Mouse (Mus musculus) cerebellum, adult 2 months (tissue): ENCODE measurements at regions not wholly inside any gene's neighbourhood (a gene's known extent, or its start where the extent isn't known, plus 50 kb on each side); places are given as distances from the start of the nearest gene placed in this dataset.
A peak's percentile ranks its signal among the peaks of the same experiment; 100 is the strongest.

ENCODE experiments used
- DNase-seq, 2 experiments: peaks; one replicate each; pipeline ENCODE4 v3.0.0; 2021
- H3K27ac ChIP-seq: fragments of 200-500 bp; 2 replicates; pipeline ENCODE4 v1.5.1; 2012; ENCODE audit warnings: low read length, control low read depth, inconsistent platforms; ENCODE audit not compliant: insufficient read depth
- H3K27me3 ChIP-seq: fragments of 200-500 bp; 2 replicates; pipeline ENCODE4 v1.6.1; 2012; ENCODE audit warnings: inconsistent platforms, mild to moderate bottlenecking, low read length, moderate library complexity; ENCODE audit not compliant: control insufficient read depth, insufficient read depth
- H3K4me1 ChIP-seq: fragments of 200-500 bp; 2 replicates; pipeline ENCODE4 v1.6.1; 2011; ENCODE audit warnings: low read length; ENCODE audit not compliant: control insufficient read depth, insufficient read depth
- H3K4me3 ChIP-seq: fragments of 200-500 bp; replicated peaks from 2 replicates; pipeline ENCODE3; 2011; ENCODE audit warnings: mild to moderate bottlenecking, low read depth, low read length, control low read depth; ENCODE audit not compliant: insufficient read depth
- CTCF ChIP-seq: fragments of 200-500 bp; IDR thresholded peaks from 2 replicates; pipeline ENCODE4 v1.5.1; 2011; ENCODE audit warnings: low read depth, mild to moderate bottlenecking, control low read depth, low read length, moderate library complexity, borderline replicate concordance; ENCODE audit not compliant: insufficient read depth
- POLR2A ChIP-seq: fragments of 200-500 bp; IDR thresholded peaks from 2 replicates; pipeline ENCODE4 v1.6.1; 2011; ENCODE audit warnings: low read length, control low read depth, borderline replicate concordance; ENCODE audit not compliant: insufficient read depth
- whole genome bisulfite sequencing: fragments of 180-500 bp; shearing (Covaris S2); methylation state at CpG from one replicate; pipeline ENCODE4 v1.1.7; 2018; 5-methylcytosine and 5-hydroxymethylcytosine counted together

DNA sequence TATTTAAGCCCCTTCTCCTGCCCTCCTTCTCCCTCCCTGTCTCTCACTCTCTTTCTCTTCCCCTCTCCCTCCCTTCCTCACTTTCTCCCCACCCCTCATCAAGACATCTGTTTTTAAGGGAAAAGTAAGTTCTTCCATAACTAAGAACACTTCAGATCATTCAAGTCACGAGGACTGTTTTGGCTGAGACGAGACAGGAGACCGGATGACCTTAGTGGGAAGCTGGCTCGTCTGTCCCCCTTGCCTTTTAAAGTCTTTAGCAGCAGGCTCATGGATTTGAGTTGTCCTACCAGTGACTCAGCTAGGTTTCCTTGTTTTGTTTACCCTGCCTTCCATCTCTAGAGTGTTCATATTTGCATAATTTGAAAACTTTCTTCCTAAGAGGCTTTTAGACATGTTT lies 135.0 kb downstream of the Gm10260 start:
- H3K4me1 ChIP-seq: no peaks in the 10 kb centered on the region
- TF ChIP-seq CTCF (no peak), POLR2A (no peak)
- DNase-seq: no peak
- 85% methylated on average over 4 of the region's 4 CpGs for WGBS
- no peak overlapping the region for H3K27ac ChIP-seq
- no peak overlapping the region for H3K4me3 ChIP-seq
- H3K27me3 ChIP-seq: no peaks in the 10 kb centered on the region; the same call in 1 of the 2 replicates

DNA sequence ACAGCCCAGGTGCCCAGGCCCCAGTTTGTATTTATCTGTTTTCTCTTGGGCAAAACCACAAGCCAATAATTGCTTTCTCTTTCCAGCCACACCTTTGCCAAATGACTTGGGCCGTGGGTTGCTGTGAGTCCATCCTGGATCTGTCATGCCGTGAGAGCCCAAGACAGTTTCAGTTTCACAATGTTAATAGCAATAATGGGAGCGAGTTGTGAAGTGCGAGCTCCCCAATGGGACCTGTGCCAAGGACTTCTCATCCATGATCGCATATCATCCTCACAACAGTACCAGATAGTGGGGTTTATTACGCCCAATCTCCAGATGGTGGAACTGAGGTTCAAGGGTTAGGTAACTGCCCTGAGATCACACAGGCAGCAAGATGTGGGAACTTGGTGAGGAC lies 142.2 kb downstream of the Gm10260 start:
- TF ChIP-seq POLR2A: no peak
- no peak for TF ChIP-seq CTCF
- WGBS: 81% methylated on average over 6 of the region's 6 CpGs

DNA sequence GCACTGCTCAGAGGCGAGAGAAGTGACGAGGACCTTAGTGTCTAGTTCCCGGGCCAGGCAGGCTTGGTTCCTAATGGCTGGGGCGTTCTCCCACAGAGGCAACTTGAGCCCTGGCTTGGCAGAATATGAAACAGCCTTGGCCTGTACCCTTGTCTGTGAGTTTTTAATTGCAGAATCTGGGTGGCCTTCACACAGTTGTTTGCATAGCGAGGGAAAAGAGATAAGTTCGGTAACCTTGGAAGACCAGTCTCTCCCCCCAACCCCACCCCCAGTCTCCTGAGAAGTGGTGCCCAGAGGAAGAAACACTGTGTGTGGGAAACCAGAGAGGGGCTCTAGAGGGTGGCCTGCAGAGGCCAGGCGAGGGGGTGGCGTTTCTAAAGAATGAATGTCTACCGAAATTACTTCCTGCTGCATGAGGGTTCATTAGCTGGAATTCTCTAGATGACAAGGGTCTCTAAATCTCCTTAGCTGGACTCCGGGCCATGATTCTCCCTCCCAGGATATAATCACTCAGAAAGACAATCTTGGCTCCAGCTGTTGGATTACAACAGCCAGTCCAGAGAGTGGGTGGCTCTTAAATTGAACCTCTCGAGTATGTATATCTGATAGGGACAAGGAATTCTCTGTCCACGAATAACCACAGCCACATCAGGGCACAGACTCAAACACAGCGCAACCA lies 142.8 kb downstream of the Gm10260 start:
- WGBS: 82% methylated on average over 13 of the region's 13 CpGs
- Histone ChIP-seq H3K4me3 (no peak overlapping the region), H3K27ac (no peak overlapping the region), H3K27me3 (no peaks in the 10 kb centered on the region), H3K4me1 (no peaks in the 10 kb centered on the region)
- TF ChIP-seq POLR2A: no peak
- no peak for TF ChIP-seq CTCF
- DNase-seq: no peak

More for the DNA sequence above, 142.2 kb downstream of the Gm10260 start:
- Histone ChIP-seq H3K4me3 (no peak overlapping the region), H3K27ac (no peak overlapping the region), H3K4me1 (no peaks in the 10 kb centered on the region), H3K27me3 (no peaks in the 10 kb centered on the region)
- no peak for DNase-seq

DNA sequence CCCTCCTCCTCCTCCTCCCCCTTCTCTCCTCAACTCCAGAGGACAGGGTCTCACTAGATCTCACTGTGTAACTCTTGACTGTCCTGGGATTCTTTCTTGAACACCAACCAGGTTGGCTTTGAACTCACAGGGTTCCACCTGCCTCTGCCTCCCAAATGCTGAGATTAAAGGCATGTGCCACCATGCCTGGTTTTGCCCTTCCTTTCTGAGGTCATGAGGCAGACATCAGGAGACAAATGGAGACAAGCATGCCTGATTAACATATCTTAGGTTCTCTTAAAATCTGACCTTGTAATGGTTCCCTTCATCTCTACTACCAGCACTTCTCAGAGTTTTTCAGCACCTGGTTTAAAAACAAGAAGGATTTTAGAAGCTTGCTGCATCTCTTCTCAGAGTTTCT lies 143.5 kb downstream of the Gm10260 start:
- no peak for DNase-seq
- TF ChIP-seq CTCF (no peak), POLR2A (no peak)
- no peak overlapping the region for H3K27ac ChIP-seq
- H3K27me3 ChIP-seq: no peaks in the 10 kb centered on the region
- no peak overlapping the region for H3K4me3 ChIP-seq
- no peaks in the 10 kb centered on the region for H3K4me1 ChIP-seq

DNA sequence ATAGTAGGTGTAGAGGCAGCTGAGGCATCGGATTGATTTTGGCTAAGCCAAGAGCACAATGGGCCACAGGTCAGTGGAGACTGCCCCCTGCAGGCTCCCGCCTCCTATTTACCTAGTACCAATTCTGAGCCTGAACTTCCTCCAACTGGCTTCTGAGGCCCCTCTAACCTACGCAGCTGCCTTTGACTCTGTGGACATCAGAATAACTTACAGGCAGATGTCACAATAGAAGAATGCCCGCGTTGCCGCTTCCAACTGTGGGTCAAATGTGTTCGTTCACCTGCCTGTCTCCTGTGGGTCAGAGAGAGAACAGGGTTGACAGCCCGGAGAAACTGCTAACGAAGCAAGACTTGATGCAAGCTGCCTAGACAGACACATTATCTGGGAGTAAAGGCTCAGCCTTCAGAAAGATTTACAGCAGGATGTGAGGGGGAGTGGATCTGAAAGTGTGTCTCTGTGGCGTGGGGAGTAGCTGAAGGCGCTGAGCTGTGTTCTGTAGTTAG lies 153.2 kb downstream of the Gm10260 start:
- Histone ChIP-seq H3K4me3 (no peak overlapping the region), H3K27me3 (no peaks in the 10 kb centered on the region; the same call in 1 of the 2 replicates), H3K27ac (no peak overlapping the region), H3K4me1 (no peaks in the 10 kb centered on the region)
- WGBS: 56% methylated on average over 11 of the region's 11 CpGs
- DNase-seq: peak; percentile 19 to 29
- TF ChIP-seq CTCF (peak; percentile 48; the same call in 1 of the 2 replicates), POLR2A (no peak)

DNA sequence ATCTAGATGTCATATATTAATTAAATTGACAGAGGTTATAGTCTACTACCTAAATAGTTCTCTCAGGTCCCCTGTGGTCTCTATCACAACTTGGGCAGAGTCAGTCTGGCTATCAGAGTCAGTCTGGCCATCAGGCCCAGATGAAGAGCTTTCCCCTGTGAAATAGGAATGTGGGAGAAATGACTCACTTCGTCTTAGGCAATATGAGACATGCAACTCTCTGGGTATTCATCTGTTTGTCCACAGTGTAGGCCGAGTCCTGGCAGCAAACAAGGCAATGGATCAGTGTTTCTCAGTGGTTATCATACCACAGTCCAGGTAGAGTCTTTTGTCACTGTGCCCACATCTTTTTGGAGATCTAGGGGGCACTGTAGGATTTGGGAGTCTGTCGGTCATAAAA lies 156.0 kb downstream of the Gm10260 start:
- DNase-seq: no peak
- no peak for TF ChIP-seq CTCF
- no peak for TF ChIP-seq POLR2A
- H3K27me3 ChIP-seq: no peaks in the 10 kb centered on the region; the same call in 1 of the 2 replicates
- H3K4me1 ChIP-seq: no peaks in the 10 kb centered on the region
- no peak overlapping the region for H3K27ac ChIP-seq
- H3K4me3 ChIP-seq: no peak overlapping the region
- WGBS: over 99% methylated on average over 3 of the region's 3 CpGs

DNA sequence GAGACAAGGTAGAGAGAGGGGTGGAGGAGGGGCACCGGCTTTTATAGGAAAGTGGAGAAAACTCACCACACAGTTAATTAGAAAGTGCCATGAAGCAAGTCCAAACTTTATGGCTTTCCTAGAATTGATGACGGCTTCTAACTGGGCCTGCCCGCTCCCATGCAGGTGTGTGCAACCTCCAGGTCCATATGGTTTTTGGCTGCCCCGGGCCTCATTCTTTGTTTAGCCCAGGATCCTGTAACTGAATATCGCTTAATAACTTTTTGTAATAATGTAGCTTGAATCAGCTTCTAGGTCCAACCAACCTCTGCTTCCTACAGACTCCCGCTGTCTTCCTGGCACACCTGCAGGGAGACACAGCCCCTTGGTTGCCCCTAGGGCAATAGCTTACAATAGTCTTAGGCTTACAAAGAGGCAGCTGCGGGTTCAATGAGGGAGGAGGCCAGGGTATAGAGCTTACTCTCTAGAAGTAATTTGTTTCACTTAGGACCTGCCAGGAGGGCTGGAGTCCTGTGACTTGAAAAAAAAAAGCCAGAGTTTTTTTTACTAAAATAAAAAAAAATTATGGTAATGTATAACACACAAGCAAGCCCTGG lies 159.2 kb downstream of the Gm10260 start:
- Histone ChIP-seq H3K27ac (no peak overlapping the region), H3K4me3 (no peak overlapping the region), H3K27me3 (no peaks in the 10 kb centered on the region), H3K4me1 (no peaks in the 10 kb centered on the region)
- WGBS: 90% methylated on average over 7 of the region's 7 CpGs
- no peak for DNase-seq
- no peak for TF ChIP-seq POLR2A
- no peak for TF ChIP-seq CTCF

DNA sequence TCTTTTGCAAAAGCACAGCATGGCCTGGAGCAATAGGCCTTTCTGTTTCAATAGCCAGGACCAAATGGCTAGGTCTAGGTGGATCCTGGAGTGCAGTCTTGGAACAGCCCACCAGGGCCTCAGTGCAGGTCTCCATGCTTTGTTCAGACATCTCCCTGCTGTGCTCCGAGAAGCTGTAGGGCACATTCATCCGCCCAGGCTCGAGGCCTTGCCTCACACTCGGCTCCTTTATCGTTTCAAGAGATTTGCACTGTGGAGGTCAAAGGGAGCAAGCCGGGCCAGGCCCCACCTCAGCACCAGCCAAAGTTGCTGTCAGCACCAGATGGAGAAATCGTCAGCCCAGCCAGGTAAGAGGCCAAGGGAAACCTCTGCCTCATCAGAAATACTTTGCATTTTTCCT lies 160.3 kb downstream of the Gm10260 start:
- TF ChIP-seq POLR2A (no peak), CTCF (no peak)
- Histone ChIP-seq H3K4me3 (no peak overlapping the region), H3K27me3 (no peaks in the 10 kb centered on the region), H3K27ac (no peak overlapping the region), H3K4me1 (no peaks in the 10 kb centered on the region)
- 75% methylated on average over 7 of the region's 7 CpGs for WGBS
- DNase-seq: no peak
